Mouse (Mus musculus): ENCODE results near the gene Tspyl4.

DNA sequence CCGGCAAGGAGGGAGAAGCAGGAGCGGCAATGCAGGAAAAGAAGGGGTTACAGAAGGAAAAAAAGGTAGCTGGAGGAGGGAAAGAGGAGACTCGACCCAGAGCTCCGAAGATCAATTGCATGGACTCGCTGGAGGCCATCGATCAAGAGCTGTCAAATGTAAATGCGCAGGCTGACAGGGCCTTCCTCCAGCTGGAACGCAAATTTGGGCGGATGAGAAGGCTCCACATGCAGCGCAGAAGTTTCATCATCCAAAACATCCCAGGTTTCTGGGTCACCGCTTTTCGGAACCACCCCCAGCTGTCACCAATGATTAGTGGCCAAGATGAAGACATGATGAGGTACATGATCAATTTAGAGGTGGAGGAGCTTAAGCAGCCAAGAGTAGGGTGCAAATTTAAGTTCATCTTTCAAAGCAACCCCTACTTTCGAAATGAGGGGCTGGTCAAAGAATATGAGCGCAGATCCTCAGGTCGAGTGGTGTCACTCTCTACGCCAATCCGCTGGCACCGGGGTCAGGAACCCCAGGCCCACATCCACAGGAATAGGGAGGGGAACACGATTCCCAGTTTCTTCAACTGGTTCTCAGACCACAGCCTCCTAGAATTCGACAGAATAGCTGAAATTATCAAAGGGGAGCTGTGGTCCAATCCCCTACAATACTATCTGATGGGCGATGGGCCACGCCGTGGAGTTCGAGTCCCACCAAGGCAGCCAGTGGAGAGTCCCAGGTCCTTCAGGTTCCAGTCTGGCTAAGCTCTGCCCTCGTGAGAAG is 925 bp downstream of the Tspyl4 start:
- no peak for TF ChIP-seq EP300 (IDR thresholded peaks at IDR 0.05; ENCODE audit: low read depth)
- no peak for TF ChIP-seq CTCF (IDR thresholded peaks at IDR 0.05; ENCODE audit: low read depth)
